Mouse (Mus musculus) hindbrain, embryonic 11.5 days (tissue): ENCODE measurements at regions not wholly inside any gene's neighbourhood (a gene's known extent, or its start where the extent isn't known, plus 50 kb on each side); places are given as distances from the start of the nearest gene placed in this dataset.
A peak's percentile ranks its signal among the peaks of the same experiment; 100 is the strongest.

Source experiments
- ATAC-seq: fragments of 200-750 bp; cut with Nextera tagmentation; 2 replicates; pipeline ENCODE4 v1.8.0; 2017; ENCODE audit warnings: mild to moderate bottlenecking, moderate TSS enrichment, moderate library complexity; ENCODE audit not compliant: low FRiP score
- DNase-seq: peaks from one replicate; pipeline ENCODE4 v3.0.0-alpha.2; 2015; ENCODE audit warnings: low spot score
- H3K27ac ChIP-seq: fragments of 300-500 bp; sonication (generic); 2 replicates; pipeline ENCODE4 v1.5.1; 2014; ENCODE audit warnings: mild to moderate bottlenecking, low read depth, low read length
- H3K27me3 ChIP-seq: fragments of 300-500 bp; sonication (generic); 2 replicates; pipeline ENCODE4 v1.6.1; 2014; ENCODE audit warnings: mild to moderate bottlenecking, low read length, moderate library complexity, mixed read lengths; ENCODE audit not compliant: control insufficient read depth, insufficient read depth
- H3K36me3 ChIP-seq: fragments of 300-500 bp; sonication (generic); 2 replicates; pipeline ENCODE4 v1.6.1; 2014; ENCODE audit warnings: mild to moderate bottlenecking, low read length, moderate library complexity, mixed read lengths; ENCODE audit not compliant: control insufficient read depth, insufficient read depth
- H3K4me1 ChIP-seq: fragments of 300-500 bp; sonication (generic); replicated peaks from 2 replicates; pipeline ENCODE4 v1.6.1; 2014; ENCODE audit warnings: low read length, mixed read lengths; ENCODE audit not compliant: control insufficient read depth, insufficient read depth
- H3K4me2 ChIP-seq: fragments of 300-500 bp; sonication (generic); replicated peaks from 2 replicates; pipeline ENCODE4 v1.6.1; 2014; ENCODE audit warnings: mild to moderate bottlenecking, low read depth, low read length
- H3K4me3 ChIP-seq: fragments of 300-500 bp; sonication (generic); 2 replicates; pipeline ENCODE4 v1.5.1; 2014; ENCODE audit warnings: low read depth, low read length
- H3K9ac ChIP-seq: fragments of 300-500 bp; sonication (generic); 2 replicates; pipeline ENCODE4 v1.6.1; 2014; ENCODE audit warnings: low read depth, low read length
- H3K9me3 ChIP-seq: fragments of 300-500 bp; sonication (generic); 2 replicates; pipeline ENCODE4 v1.6.1; 2016; ENCODE audit warnings: low read length; ENCODE audit not compliant: control insufficient read depth
- WGBS: fragments of 180-500 bp; shearing (Covaris S2); extraction: QIAGEN DNeasy Blood & Tissue Kit; methylation state at CpG from one replicate; pipeline ENCODE4 v1.1.7; 2014; 5-methylcytosine and 5-hydroxymethylcytosine counted together

GRCm38 (mm10) chr12:45944464-45944863 is 870.0 kb upstream of the Stxbp6 start:
- no peak for DNase-seq

GRCm38 (mm10) chr12:45942402-45942801 is 867.9 kb upstream of the Stxbp6 start:
- 78% methylated on average over 1 of the region's 1 CpGs for WGBS
- ATAC-seq (no peak), DNase-seq (no peak)
- Histone ChIP-seq H3K4me1 (no peaks in the 10 kb centered on the region), H3K9me3 (no peaks in the 10 kb centered on the region), H3K27me3 (no peaks in the 10 kb centered on the region), H3K4me2 (no peak overlapping the region), H3K27ac (no peak overlapping the region), H3K9ac (no peak overlapping the region), H3K36me3 (no peaks in the 10 kb centered on the region), H3K4me3 (no peak overlapping the region)

More at GRCm38 (mm10) chr12:45944464-45944863, 870.0 kb upstream of the Stxbp6 start:
- H3K9me3 ChIP-seq = no peaks in the 10 kb centered on the region
- ATAC-seq = no peak
- H3K36me3 ChIP-seq = no peaks in the 10 kb centered on the region
- H3K27me3 ChIP-seq = no peaks in the 10 kb centered on the region
- no peak overlapping the region for H3K27ac ChIP-seq
- H3K4me3 ChIP-seq = no peak overlapping the region
- H3K9ac ChIP-seq = no peak overlapping the region
- H3K4me1 ChIP-seq = no peaks in the 10 kb centered on the region
- H3K4me2 ChIP-seq = no peak overlapping the region
- WGBS = 77% methylated on average over 2 of the region's 2 CpGs

DNA sequence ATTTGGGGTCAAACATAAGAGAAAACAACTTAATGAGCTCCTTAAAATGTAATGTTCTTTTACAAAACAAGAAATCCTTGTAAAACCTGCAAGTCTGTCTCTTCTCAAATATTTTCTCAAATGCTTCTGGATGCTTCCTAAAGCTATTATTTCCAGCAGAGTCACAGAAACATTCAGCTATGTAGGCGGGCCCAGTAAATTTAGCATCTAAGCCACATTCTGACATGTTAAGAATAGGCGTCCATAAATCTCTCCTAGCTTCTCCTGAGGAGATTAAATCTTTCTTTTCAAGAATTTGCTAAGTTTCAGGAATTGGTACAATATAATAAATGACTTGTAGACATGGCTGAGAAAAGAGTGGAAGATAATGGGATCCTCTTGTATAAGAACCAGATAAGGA is 858.9 kb upstream of the Stxbp6 start:
- 81% methylated on average over 2 of the region's 2 CpGs for WGBS
- ATAC-seq (no peak), DNase-seq (no peak)
- H3K9ac ChIP-seq = no peak overlapping the region
- no peak overlapping the region for H3K4me2 ChIP-seq
- H3K27me3 ChIP-seq = no peaks in the 10 kb centered on the region
- no peaks in the 10 kb centered on the region for H3K4me1 ChIP-seq
- no peaks in the 10 kb centered on the region for H3K9me3 ChIP-seq
- H3K4me3 ChIP-seq = no peak overlapping the region
- H3K36me3 ChIP-seq = no peaks in the 10 kb centered on the region
- H3K27ac ChIP-seq = no peak overlapping the region

DNA sequence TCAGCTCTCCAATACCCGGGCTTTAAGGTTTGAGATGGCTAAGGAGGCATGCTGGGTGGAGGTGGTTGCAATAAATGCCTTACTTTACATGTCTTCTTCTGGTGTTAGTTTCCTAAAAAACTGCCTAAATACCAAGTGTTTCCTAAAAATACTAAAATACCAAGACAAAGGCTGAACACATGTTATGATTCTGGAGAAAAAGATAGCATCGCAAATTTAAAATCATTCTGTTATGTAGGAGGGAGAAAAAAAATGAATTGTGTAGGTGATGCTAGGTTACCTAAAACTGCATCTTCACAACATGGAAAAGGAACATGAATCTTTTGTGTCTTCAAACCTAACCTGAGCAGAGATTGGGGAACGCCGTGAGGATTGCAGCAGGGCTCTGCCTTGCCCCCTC is 857.7 kb upstream of the Stxbp6 start:
- Histone ChIP-seq H3K27me3 (no peaks in the 10 kb centered on the region), H3K4me1 (no peaks in the 10 kb centered on the region), H3K9me3 (no peaks in the 10 kb centered on the region), H3K27ac (no peak overlapping the region), H3K4me3 (no peak overlapping the region), H3K9ac (no peak overlapping the region), H3K4me2 (no peak overlapping the region), H3K36me3 (no peaks in the 10 kb centered on the region)
- 87% methylated on average over 4 of the region's 4 CpGs for WGBS
- no peak for DNase-seq
- no peak for ATAC-seq

DNA sequence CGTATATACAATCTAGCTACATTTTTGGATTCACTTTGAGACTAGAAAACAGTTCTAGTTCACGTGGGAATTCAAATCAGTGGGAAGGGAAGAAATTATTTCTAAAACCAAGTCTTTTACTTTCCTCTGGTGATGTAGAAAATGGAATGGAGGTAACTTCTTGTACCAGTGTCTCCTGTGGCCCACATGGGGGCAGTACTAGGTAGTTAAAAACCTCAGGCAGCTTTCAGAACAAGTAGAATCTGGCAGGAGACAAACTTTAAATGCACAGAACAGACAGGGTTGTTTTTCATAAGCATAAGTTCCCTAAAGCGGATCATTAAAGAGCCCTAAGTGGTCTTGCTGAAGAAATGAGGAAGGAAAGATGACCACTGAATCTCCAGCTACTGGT is 855.2 kb upstream of the Stxbp6 start:
- WGBS = 49% methylated on average over 3 of the region's 3 CpGs
- H3K4me3 ChIP-seq = no peak overlapping the region
- no peaks in the 10 kb centered on the region for H3K36me3 ChIP-seq
- DNase-seq = peak; percentile 47
- no peak overlapping the region for H3K4me2 ChIP-seq
- H3K9ac ChIP-seq = no peak overlapping the region
- no peak overlapping the region for H3K27ac ChIP-seq
- H3K4me1 ChIP-seq = no peaks in the 10 kb centered on the region
- ATAC-seq = peak; percentile 71; the same call in 1 of the 2 replicates
- no peaks in the 10 kb centered on the region for H3K9me3 ChIP-seq
- no peaks in the 10 kb centered on the region for H3K27me3 ChIP-seq

GRCm38 (mm10) chr12:45929001-45929759 is 854.7 kb upstream of the Stxbp6 start:
- no peaks in the 10 kb centered on the region for H3K9me3 ChIP-seq
- no peaks in the 10 kb centered on the region for H3K36me3 ChIP-seq
- no peak overlapping the region for H3K4me3 ChIP-seq
- no peak overlapping the region for H3K27ac ChIP-seq
- no peak overlapping the region for H3K9ac ChIP-seq
- DNase-seq (peak; percentile 32), ATAC-seq (peak; percentile 61)
- H3K27me3 ChIP-seq = no peaks in the 10 kb centered on the region
- H3K4me1 ChIP-seq = no peaks in the 10 kb centered on the region
- H3K4me2 ChIP-seq = no peak overlapping the region
- 82% methylated on average over 7 of the region's 7 CpGs for WGBS
